Mouse (Mus musculus) layer of hippocampus, adult 18-20 months (tissue): Measurements from ENCODE around the gene Thsd4. TPM values are rescaled to one million over a fixed set of nuclear protein-coding genes. Genes with fewer than 3 reads are reported as not detected.

ENCODE experiments used
- DNase-seq, 2 experiments: peaks; one replicate each; pipeline ENCODE4 v3.0.0; 2022; ENCODE audit warnings: low spot score in 2 of 2
- total RNA-seq, 2 experiments: library from RNA; stranded (reverse); gene quantifications; 2 replicates each; pipeline ENCODE4 v1.2.3; 2021

The Thsd4 gene
- total RNA-seq, 2 experiments from 2014 or later, result 18.9 to 22.2 TPM

DNA sequence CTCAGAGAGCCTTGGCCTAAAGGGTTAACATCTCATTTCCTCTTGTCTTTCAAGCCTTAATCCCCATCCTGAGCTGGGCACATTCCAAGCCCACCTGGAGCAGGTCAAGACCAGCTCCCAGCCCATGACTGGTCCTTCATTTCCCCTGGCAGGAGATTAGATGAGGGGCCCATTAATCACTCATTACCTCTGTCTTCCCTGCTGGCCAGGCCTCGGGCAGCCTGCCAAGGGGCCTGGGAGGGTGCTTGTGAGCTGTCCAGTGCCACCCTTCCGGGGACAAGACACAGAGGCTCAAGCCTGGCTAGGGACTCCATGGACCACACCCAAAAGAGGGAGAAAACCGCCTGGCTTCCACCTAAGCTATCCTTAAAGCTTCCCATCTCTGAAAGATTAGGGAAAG, 3.6 kb downstream of the Thsd4 start:
- DNase-seq, result no peak

DNA sequence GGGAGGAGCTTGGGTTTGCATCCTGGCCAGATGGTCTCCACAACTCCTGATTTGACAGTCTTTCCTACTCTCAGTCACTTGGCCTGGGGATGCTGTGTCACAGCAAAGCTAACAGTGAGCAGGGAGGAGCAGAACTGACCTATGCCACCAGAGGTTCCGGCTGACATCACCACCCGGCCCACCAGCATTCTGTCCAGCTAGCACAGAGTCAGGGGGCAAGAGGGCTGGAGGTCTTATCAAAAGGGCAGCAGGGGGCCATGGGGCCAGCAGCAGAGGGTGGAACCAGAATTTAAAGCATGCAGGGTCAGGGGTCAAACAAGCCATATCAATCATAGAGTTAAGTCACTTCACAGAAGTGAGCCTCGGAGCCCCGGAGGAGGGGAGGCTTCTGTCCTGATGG, 4.7 kb downstream of the Thsd4 start:
- no peak for DNase-seq

DNA sequence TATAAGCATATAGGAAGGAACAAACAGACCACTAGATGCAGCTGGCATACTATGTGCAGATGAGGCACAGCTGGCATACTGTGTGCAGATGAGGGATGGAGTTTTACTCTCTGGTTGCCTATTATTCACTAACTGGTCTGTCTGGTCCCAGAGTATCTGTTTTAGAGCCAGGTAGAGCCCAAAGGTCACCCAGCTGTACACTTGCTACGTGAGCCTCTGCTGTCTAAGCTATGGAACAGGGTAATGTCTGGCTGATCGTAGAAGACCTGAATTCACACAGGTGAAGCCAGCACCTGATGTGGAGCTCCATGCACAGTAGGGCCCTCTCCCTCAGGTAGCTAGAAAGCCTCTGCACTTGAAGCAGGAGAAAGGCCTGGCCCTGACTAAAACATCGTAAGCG, 5.5 kb downstream of the Thsd4 start:
- no peak for DNase-seq

DNA sequence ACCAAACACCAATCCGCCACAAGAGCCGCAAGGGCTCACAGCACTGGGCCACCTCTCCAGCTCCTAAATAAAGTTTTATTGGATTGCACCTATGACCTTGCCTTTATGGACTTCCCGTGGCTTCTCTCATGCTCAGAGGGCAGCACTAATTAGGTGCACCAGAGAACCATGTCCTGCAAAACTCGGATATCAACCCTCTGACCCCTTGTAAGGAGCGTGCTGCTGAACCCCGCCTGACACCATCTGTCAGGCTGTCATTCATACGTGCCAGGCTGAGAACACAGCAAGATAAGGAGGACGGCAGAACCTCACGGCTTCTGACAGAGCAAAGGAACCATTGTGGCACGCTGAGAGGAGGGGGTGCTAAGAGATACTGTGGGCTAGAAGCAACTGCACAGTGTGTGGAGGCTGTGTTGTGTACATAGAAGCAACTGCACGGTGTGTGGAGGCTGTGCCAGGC, 8.5 kb downstream of the Thsd4 start:
- DNase-seq, result no peak

GRCm38 (mm10) chr9:60510876-60511275, 11.0 kb downstream of the Thsd4 start:
- DNase-seq, result no peak

DNA sequence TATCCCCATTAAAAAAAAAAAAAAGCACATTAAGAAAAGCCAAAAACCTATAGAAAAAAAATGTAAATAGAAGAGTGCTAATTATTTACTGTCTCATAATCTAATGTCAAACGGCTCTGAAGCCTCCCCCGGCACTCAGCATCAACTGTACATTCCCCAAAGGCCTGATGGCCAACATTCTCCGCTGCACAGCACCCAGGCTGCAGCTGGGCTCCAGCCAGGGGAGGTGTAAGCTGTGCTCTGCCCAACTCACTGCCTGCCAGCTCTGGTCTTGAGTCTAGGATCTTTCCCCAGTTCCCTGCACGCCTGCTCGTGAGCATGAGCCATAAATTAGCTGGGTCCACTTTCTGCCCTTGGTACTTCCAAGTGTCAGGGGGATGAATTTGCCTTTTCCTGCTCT, 15.7 kb downstream of the Thsd4 start:
- DNase-seq, result no peak

- DNase-seq, result no peak
Measured at GRCm38 (mm10) chr9:60504378-60505285, 17.2 kb downstream of the Thsd4 start.

DNA sequence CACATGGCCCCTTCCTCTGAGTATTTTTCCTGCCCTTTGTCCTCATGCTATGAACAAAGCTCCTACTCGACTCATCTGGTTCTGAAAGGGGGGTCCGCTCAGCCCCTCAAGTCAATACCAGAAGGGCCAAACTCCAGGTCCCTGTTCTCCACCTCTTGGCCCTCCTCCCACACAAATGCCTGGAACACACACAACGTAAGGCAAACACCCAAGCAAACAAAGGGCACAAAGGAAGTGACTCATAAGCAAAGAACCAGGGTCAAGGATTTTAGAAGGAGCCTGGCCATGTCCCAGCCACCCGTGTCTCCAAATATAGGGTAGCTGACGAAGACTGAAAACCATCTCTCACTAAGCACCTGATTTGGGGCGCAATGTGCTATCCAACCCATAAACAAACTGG, 19.6 kb downstream of the Thsd4 start:
- DNase-seq, result no peak

- no peak for DNase-seq
Measured at GRCm38 (mm10) chr9:60501504-60502179, 20.2 kb downstream of the Thsd4 start.

DNA sequence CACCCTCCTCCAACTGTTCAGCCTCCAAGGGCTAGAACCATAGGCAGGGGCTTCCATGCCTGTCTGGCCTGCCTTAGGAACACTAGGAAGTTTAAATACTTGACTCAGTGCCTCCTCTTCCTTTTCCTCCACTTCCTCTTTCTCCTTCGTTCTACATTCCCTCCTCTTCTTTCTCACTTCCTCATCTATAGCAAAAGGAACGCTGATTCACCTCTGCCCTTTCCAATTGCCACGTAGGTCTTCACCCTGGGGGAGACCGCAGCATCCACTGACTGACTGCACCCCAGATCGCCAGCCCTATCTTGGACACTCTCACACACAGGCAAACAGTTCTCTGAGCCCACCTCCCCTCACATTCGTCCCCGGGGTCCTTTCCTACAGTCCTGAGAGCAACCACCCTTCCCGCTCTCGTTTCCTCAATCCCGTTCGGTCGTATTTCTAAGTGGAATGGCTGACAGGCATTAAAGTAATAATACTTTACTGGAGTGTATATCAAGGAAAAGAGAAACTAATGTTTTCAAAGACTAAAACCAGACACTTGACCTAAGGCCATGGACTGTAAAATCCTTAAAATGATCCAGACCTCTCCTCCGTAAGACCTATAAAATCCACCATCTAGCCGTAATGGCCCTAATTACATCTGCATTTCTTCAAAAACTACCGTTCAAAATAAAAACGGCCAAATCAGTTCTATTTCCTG, 29.4 kb downstream of the Thsd4 start:
- DNase-seq, result no peak

DNA sequence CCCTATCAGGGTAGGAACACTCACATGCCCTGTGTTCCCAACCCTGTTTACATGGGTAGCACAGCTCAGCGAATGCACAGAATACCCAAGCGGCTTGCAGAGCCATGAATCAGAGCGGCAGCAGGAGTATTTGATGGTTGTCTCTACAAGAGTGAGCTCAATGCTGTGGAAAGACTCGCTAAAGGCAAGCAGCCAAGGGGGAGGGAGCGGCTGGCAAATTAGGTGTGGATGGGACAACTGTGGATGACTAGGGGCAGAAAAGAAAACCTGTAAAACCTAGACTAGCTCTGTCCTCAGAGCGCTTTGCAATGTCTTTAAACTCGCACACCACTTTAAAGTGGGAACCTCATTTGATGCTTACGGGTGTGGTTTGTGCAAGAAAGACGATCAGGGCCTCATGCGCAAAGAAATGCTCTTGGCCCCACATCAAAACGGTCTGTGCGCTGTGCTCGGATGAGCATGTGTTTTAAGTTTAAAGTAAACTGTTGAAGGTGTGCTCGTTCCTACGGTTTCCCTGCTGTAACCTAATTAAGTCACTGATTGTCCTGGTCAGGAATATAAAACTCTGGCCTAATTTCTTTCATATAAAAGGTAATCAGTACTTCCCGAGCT, 30.3 kb downstream of the Thsd4 start:
- no peak for DNase-seq

GRCm38 (mm10) chr9:60491079-60491478, 30.8 kb downstream of the Thsd4 start:
- DNase-seq, result no peak

DNA sequence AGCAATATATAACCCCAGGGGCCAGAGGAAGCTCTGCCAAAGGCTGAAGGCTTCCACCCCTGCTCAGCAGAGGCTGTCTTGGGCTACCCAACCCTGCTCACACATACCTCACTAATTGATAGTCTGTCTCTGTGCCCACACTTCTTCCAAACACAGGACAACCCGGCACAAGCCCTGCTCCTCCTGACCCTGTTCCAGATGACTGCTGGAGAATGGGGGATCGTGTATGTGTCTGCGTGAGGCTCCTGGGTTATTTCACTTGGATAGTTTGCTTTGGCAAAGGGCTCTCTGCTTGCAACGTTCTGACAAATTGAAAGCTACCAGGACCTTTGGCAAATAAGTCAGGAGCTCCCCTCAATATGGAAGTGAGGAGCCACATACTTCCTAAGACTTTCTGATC, 33.0 kb downstream of the Thsd4 start:
- DNase-seq, result no peak

DNA sequence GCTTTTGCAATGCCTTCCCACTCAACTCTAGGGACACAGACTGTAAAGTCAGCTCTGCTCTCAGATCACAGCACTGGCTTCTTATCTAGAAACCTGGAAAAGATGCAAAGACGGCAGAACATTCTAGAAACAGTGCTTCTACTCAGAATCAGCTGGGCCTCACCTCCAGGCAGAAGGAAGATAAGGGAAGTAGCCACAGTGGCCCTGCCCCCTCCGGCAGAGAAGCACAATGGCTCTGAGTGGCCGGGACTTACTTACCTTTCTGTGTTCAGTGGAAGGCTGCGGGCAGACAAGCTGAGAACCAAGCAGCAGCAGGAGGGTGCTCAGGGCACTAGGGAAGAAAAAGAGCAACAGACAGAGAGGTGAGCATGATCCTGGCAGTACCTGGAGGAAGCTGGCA, 39.7 kb downstream of the Thsd4 start:
- DNase-seq, result no peak

GRCm38 (mm10) chr9:60480052-60480451, 41.8 kb downstream of the Thsd4 start:
- peak in 1 of 2 experiments; percentile 16 for DNase-seq

DNA sequence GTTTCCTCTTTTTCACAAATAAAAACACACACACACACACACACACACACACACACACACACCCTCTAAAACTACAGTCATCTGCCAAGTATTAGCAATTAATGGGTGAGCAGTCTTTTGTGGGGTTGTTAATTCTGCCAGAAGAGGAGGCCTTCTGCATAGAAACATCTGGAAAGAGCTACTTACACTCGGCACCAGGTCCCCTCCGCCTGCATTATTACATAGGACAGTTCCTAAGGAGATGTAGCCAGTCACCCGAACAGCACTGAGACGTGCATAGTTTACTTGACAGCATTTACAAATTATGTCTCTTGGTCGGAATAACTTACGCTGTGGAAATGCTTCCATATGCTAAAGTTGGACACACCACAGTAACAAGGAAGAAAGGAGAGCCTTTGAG, 43.0 kb downstream of the Thsd4 start:
- no peak for DNase-seq

- no peak for DNase-seq
Measured at GRCm38 (mm10) chr9:60477991-60478750, 43.7 kb downstream of the Thsd4 start.

DNA sequence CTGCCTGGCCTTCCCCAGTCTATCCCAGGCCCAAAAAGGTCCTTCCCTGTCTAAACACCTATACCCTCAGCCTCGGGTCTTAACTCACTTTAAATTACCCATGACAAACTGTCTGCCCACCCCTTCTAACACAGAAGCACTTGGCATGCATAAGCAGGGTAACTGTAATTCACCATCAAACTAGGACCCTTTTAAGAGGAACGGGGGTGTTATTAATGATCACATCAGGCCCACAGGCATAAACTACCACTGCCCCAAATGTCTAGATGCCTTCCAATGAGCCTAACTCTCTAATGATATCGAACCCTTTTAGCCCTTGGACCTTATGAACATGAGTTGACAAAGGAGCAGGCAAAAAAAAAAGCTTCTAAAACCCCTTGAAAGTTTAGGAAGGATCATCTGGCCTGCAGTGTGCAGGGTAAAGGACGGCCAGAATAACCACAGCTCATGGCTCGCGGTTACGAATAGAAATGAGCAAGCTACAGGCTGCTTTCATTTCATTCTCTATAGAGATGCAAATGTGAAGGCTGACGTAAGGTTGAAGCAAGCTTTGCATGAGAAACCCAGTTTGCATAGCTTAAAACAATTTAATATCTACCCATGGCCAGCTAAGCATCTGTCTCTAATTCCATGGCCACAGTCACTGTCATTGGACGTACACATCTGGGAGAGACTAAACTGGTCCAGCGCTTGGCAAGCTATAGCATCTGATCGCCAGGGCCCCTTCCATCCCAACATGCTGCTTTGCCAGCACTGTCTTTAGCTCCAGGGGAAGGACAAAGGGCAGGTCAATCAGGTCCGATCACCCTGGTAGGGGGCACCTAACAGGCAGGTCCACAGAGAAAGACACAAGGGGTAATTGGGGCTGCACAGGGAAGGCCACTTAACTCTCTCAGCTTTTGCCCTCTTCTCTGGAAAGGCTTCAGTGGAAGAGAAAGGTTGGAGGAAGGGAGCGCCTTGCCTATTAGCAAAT, 61.5 kb downstream of the Thsd4 start:
- no peak for DNase-seq

- peak in 1 of 2 experiments; percentile 28 for DNase-seq
Measured at GRCm38 (mm10) chr9:60458468-60458962, 63.3 kb downstream of the Thsd4 start.
